Mouse (Mus musculus): ENCODE measurements around the gene Kcnj11.

Gene Kcnj11

GRCm38 (mm10) chr7:46058882-46059281, 41.7 kb downstream of the Kcnj11 start:
- H3K27me3 ChIP-seq (ENCODE audit: insufficient read depth, low read length) = no peaks in the 10 kb centered on the region
- H3K4me1 ChIP-seq (replicated peaks; ENCODE audit: low read depth, low read length) = peaks cover 35% of the 10 kb centered on the region
- no peak overlapping the region for H3K4me3 ChIP-seq (replicated peaks; ENCODE audit: low read length)
- TF ChIP-seq NANOG (IDR thresholded peaks at IDR 0.05; ENCODE audit: borderline replicate concordance, low read length) = no peak
- no peak for TF ChIP-seq CTCF (conservative IDR thresholded peaks at IDR 0.05; ENCODE audit: low read length)
- peaks cover 91% of the 10 kb centered on the region for H3K36me3 ChIP-seq (ENCODE audit: insufficient read depth, low read length)
- H3K9me3 ChIP-seq (ENCODE audit: low read length) = no peaks in the 10 kb centered on the region

- H3K4me3 ChIP-seq (replicated peaks; ENCODE audit: low read length) = no peak overlapping the region
- no peaks in the 10 kb centered on the region for H3K9me3 ChIP-seq (ENCODE audit: low read length)
- no peaks in the 10 kb centered on the region for H3K27me3 ChIP-seq (ENCODE audit: insufficient read depth, low read length)
- peaks cover 17% of the 10 kb centered on the region for H3K4me1 ChIP-seq (replicated peaks; ENCODE audit: low read depth, low read length)
- peaks cover 82% of the 10 kb centered on the region for H3K36me3 ChIP-seq (ENCODE audit: insufficient read depth, low read length)
- TF ChIP-seq CTCF (conservative IDR thresholded peaks at IDR 0.05; ENCODE audit: low read length) (no peak), POU5F1 (IDR thresholded peaks at IDR 0.05; ENCODE audit: borderline replicate concordance, low read length) (no peak), NANOG (IDR thresholded peaks at IDR 0.05; ENCODE audit: borderline replicate concordance, low read length) (no peak)
These were observed 47.0 kb downstream of the Kcnj11 start for GRCm38 (mm10) chr7:46053566-46053965.

GRCm38 (mm10) chr7:46052161-46052821, 48.3 kb downstream of the Kcnj11 start:
- TF ChIP-seq CTCF (conservative IDR thresholded peaks at IDR 0.05; ENCODE audit: low read length) = 0 out of 2 replicates have a peak, but pooled peaks have one; percentile 7
- TF ChIP-seq NANOG (IDR thresholded peaks at IDR 0.05; ENCODE audit: borderline replicate concordance, low read length) = no peak
- peaks cover 83% of the 10 kb centered on the region for H3K36me3 ChIP-seq (ENCODE audit: insufficient read depth, low read length)
- H3K4me3 ChIP-seq (replicated peaks; ENCODE audit: low read length) = no peak overlapping the region
- peaks cover 10% of the 10 kb centered on the region for H3K4me1 ChIP-seq (replicated peaks; ENCODE audit: low read depth, low read length)
- H3K27me3 ChIP-seq (ENCODE audit: insufficient read depth, low read length) = no peaks in the 10 kb centered on the region
- no peaks in the 10 kb centered on the region for H3K9me3 ChIP-seq (ENCODE audit: low read length)

- Histone ChIP-seq H3K9me3 (ENCODE audit: low read length) (no peaks in the 10 kb centered on the region), H3K27me3 (ENCODE audit: insufficient read depth, low read length) (no peaks in the 10 kb centered on the region), H3K4me3 (replicated peaks; ENCODE audit: low read length) (no peak overlapping the region), H3K36me3 (ENCODE audit: insufficient read depth, low read length) (peaks cover 83% of the 10 kb centered on the region), H3K4me1 (replicated peaks; ENCODE audit: low read depth, low read length) (0 out of 2 replicates have a peak, but pooled peaks cover 2% of the 10 kb centered on the region)
- TF ChIP-seq NANOG (IDR thresholded peaks at IDR 0.05; ENCODE audit: borderline replicate concordance, low read length) = no peak
- no peak for TF ChIP-seq POU5F1 (IDR thresholded peaks at IDR 0.05; ENCODE audit: borderline replicate concordance, low read length)
- no peak for TF ChIP-seq CTCF (conservative IDR thresholded peaks at IDR 0.05; ENCODE audit: low read length)
These were observed 50.6 kb downstream of the Kcnj11 start for GRCm38 (mm10) chr7:46049981-46050380.

GRCm38 (mm10) chr7:46047873-46048562, 52.5 kb downstream of the Kcnj11 start:
- Histone ChIP-seq H3K4me1 (replicated peaks; ENCODE audit: low read depth, low read length) (peaks cover 2% of the 10 kb centered on the region; the same call in 1 of the 2 replicates), H3K4me3 (replicated peaks; ENCODE audit: low read length) (no peak overlapping the region), H3K27me3 (ENCODE audit: insufficient read depth, low read length) (no peaks in the 10 kb centered on the region), H3K36me3 (ENCODE audit: insufficient read depth, low read length) (peaks cover 84% of the 10 kb centered on the region), H3K9me3 (ENCODE audit: low read length) (no peaks in the 10 kb centered on the region)
- no peak for TF ChIP-seq POU5F1 (IDR thresholded peaks at IDR 0.05; ENCODE audit: borderline replicate concordance, low read length)
- TF ChIP-seq NANOG (IDR thresholded peaks at IDR 0.05; ENCODE audit: borderline replicate concordance, low read length) = no peak
- TF ChIP-seq CTCF (conservative IDR thresholded peaks at IDR 0.05; ENCODE audit: low read length) = no peak

GRCm38 (mm10) chr7:46045882-46046281, 54.7 kb downstream of the Kcnj11 start:
- H3K4me1 ChIP-seq (replicated peaks; ENCODE audit: low read depth, low read length) = peaks cover 10% of the 10 kb centered on the region
- no peak overlapping the region for H3K4me3 ChIP-seq (replicated peaks; ENCODE audit: low read length)
- peaks cover 87% of the 10 kb centered on the region for H3K36me3 ChIP-seq (ENCODE audit: insufficient read depth, low read length)
- no peaks in the 10 kb centered on the region for H3K9me3 ChIP-seq (ENCODE audit: low read length)
- TF ChIP-seq POU5F1 (IDR thresholded peaks at IDR 0.05; ENCODE audit: borderline replicate concordance, low read length) (no peak), CTCF (conservative IDR thresholded peaks at IDR 0.05; ENCODE audit: low read length) (no peak), NANOG (IDR thresholded peaks at IDR 0.05; ENCODE audit: borderline replicate concordance, low read length) (no peak)
- H3K27me3 ChIP-seq (ENCODE audit: insufficient read depth, low read length) = no peaks in the 10 kb centered on the region

- Histone ChIP-seq H3K4me1 (replicated peaks; ENCODE audit: low read depth, low read length) (peaks cover 22% of the 10 kb centered on the region), H3K4me3 (replicated peaks; ENCODE audit: low read length) (no peak overlapping the region), H3K36me3 (ENCODE audit: insufficient read depth, low read length) (peaks cover 82% of the 10 kb centered on the region), H3K9me3 (ENCODE audit: low read length) (no peaks in the 10 kb centered on the region), H3K27me3 (ENCODE audit: insufficient read depth, low read length) (no peaks in the 10 kb centered on the region)
- TF ChIP-seq CTCF (conservative IDR thresholded peaks at IDR 0.05; ENCODE audit: low read length) (no peak), POU5F1 (IDR thresholded peaks at IDR 0.05; ENCODE audit: borderline replicate concordance, low read length) (no peak), NANOG (IDR thresholded peaks at IDR 0.05; ENCODE audit: borderline replicate concordance, low read length) (no peak)
These were observed 56.5 kb downstream of the Kcnj11 start for GRCm38 (mm10) chr7:46044106-46044505.
